Mouse (Mus musculus): ENCODE results near the gene Hoxd13. TPM values are rescaled to one million over a fixed set of nuclear protein-coding genes. Genes with fewer than 3 reads are reported as not detected.
A peak's percentile ranks its signal among the peaks of the same experiment; 100 is the strongest.

The Hoxd13 gene
- polyA plus RNA-seq (2015; fragmentation: Nextera tagmentation; extraction: Ambion mirVana), result 0.18 and 0.32 TPM in 2 replicates

DNA sequence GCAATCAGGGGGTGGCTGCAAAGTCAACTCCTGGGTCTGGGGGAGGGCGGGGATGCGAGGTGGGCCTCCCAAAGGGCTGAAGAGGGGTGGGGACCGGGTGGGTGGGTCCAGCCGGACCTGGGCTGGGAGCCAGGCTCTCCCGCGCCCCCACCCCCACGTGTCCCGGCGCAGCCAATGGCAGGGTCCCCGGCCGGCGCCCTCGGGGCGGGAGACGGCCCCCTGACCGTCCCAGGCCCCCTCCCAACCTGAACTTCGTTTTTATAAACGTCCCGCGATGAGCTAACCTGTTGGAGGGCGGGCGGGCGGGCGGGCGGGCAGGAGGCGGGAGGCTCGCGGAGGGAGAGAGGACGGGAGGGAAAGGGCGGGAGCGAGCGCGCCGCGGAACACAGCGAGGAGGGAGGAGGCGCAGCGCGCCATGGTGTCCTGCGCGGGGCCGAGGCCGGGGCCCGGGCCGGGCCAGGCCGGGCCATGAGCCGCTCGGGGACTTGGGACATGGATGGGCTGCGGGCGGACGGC is at the start of gene Hoxd13:
Gene Hoxd13 (plus strand): TSS at position 469 of the 516 bp plus-strand sequence.
- Histone ChIP-seq H3K9me3 (ENCODE audit: control insufficient read depth, low read length) (no peaks in the 10 kb centered on the region), H3K4me1 (ENCODE audit: control insufficient read depth, insufficient read depth, low read length) (peaks cover 12% of the 10 kb centered on the region), H3K27me3 (replicated peaks; ENCODE audit: control insufficient read depth, insufficient read depth, low read length) (peaks cover 80% of the 10 kb centered on the region), H3K9ac (ENCODE audit: low read depth, low read length) (no peak within 1 kb of the TSS), H3K4me2 (ENCODE audit: low read depth, low read length) (peak within 1 kb of the TSS; percentile 75), H3K27ac (ENCODE audit: low read length) (no peak within 1 kb of the TSS), H3K4me3 (ENCODE audit: low read length) (peak within 1 kb of the TSS; percentile 48), H3K36me3 (ENCODE audit: control insufficient read depth, insufficient read depth, low read length) (no peaks in the 10 kb centered on the region)
- peak; percentile 78 for ATAC-seq
- 0% methylated on average over 20 of the region's 51 CpGs for WGBS

DNA sequence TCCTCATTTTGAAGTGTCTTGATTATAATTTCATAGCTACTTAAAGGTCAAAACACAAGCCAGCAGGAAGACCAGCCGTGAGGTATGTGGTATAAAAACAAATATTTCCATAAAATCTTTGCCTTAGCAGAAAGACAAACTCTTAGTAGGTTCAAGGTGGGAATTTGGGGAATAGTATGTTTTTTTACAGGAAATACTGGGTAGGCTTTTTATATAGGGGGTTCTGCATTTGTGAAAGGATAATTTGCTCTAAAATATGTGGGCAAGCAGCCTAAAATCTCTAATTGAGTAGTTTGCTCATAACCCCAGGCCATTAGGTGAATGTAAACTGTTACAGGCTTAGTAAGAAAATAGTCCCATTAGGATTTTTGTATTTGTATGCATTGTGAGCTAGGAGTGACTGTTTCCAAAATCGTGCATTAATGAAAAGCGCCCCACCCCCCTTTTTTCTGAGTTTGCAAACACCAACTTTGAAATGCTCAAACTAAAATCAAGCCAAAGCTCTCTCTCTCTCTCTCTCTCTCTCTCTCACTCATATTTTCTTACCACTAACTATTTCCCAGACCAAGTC is 48.3 kb upstream of the Hoxd13 start:
- no peak for ATAC-seq
- Histone ChIP-seq H3K27me3 (replicated peaks; ENCODE audit: control insufficient read depth, insufficient read depth, low read length) (no peaks in the 10 kb centered on the region), H3K27ac (ENCODE audit: low read length) (no peak overlapping the region), H3K4me3 (ENCODE audit: low read length) (no peak overlapping the region), H3K9me3 (ENCODE audit: control insufficient read depth, low read length) (no peaks in the 10 kb centered on the region), H3K4me2 (ENCODE audit: low read depth, low read length) (no peak overlapping the region), H3K4me1 (ENCODE audit: control insufficient read depth, insufficient read depth, low read length) (no peaks in the 10 kb centered on the region), H3K9ac (ENCODE audit: low read depth, low read length) (no peak overlapping the region), H3K36me3 (ENCODE audit: control insufficient read depth, insufficient read depth, low read length) (no peaks in the 10 kb centered on the region)
- 83% methylated on average over 3 of the region's 3 CpGs for whole genome bisulfite sequencing

DNA sequence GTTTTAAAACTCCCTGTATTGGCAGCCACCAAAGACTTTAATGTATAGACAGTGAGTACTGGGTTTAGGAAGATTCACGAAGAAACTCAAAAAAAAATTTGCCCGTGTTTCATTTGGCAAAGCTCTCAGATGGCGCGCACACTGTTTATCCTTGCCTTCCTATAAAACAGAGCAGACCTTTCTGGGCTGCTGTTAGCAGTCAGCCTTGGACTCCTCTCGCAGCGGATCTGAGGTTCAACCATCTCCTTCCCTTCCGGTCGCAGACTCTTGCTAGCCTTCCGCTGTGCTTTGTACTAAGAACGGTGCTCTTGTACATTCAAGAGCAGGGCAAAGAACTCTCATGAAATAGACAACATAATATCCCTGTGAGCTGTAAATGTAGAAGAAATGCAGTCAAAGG is 47.7 kb upstream of the Hoxd13 start:
- no peak overlapping the region for H3K4me3 ChIP-seq (ENCODE audit: low read length)
- no peak overlapping the region for H3K9ac ChIP-seq (ENCODE audit: low read depth, low read length)
- no peaks in the 10 kb centered on the region for H3K36me3 ChIP-seq (ENCODE audit: control insufficient read depth, insufficient read depth, low read length)
- no peaks in the 10 kb centered on the region for H3K9me3 ChIP-seq (ENCODE audit: control insufficient read depth, low read length)
- WGBS, result 69% methylated on average over 10 of the region's 10 CpGs
- no peak overlapping the region for H3K4me2 ChIP-seq (ENCODE audit: low read depth, low read length)
- no peaks in the 10 kb centered on the region for H3K27me3 ChIP-seq (replicated peaks; ENCODE audit: control insufficient read depth, insufficient read depth, low read length)
- H3K27ac ChIP-seq (ENCODE audit: low read length), result no peak overlapping the region
- no peak for ATAC-seq
- no peaks in the 10 kb centered on the region for H3K4me1 ChIP-seq (ENCODE audit: control insufficient read depth, insufficient read depth, low read length)

DNA sequence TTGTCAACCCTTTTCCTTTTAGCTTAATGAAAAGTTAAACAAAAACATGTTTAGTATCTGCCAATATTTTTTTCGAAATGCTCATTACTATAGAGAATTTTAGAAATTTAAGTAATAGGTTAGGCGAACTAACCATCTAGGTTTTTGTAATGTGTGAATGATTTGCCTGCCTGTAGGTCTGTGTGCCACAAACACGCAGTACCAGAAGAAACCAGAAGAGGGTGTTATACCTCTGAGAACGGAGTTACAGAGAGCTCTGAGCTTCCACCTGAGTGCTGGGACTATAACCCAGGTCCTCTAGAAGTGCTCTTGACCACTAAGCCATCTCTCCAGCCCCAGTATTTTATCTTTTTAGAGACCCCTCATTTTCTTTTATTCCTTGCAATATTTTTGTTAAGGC is 32.7 kb upstream of the Hoxd13 start:
- Histone ChIP-seq H3K4me3 (ENCODE audit: low read length) (no peak overlapping the region), H3K9me3 (ENCODE audit: control insufficient read depth, low read length) (0 out of 2 replicates have a peak, but pooled peaks cover 2% of the 10 kb centered on the region), H3K27ac (ENCODE audit: low read length) (no peak overlapping the region), H3K9ac (ENCODE audit: low read depth, low read length) (no peak overlapping the region), H3K4me1 (ENCODE audit: control insufficient read depth, insufficient read depth, low read length) (no peaks in the 10 kb centered on the region), H3K36me3 (ENCODE audit: control insufficient read depth, insufficient read depth, low read length) (no peaks in the 10 kb centered on the region), H3K27me3 (replicated peaks; ENCODE audit: control insufficient read depth, insufficient read depth, low read length) (no peaks in the 10 kb centered on the region), H3K4me2 (ENCODE audit: low read depth, low read length) (no peak overlapping the region)
- 72% methylated on average over 4 of the region's 4 CpGs for WGBS
- no peak for ATAC-seq

DNA sequence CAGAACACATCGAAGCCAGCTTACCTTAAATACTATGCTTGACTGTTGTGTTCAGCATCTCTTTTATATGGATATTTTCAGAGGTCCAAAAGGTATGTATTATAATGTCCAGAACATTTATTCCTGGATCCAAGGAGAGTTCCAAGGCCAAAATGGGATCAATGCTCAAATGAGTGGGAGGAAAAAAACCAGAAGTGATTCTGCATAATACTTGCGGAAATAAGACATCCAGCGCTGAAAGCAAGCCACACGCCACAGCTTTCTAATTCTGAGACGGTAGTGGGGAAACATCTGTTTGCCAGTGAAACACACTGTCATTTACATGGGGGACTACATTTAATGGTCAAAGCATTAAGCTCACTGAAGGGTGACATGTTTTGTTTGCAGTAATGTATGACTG is 25.7 kb upstream of the Hoxd13 start:
- 64% methylated on average over 5 of the region's 5 CpGs for WGBS
- Histone ChIP-seq H3K9ac (ENCODE audit: low read depth, low read length) (no peak overlapping the region), H3K4me1 (ENCODE audit: control insufficient read depth, insufficient read depth, low read length) (no peaks in the 10 kb centered on the region), H3K4me2 (ENCODE audit: low read depth, low read length) (no peak overlapping the region), H3K9me3 (ENCODE audit: control insufficient read depth, low read length) (no peaks in the 10 kb centered on the region), H3K36me3 (ENCODE audit: control insufficient read depth, insufficient read depth, low read length) (no peaks in the 10 kb centered on the region), H3K27me3 (replicated peaks; ENCODE audit: control insufficient read depth, insufficient read depth, low read length) (peaks cover 23% of the 10 kb centered on the region), H3K27ac (ENCODE audit: low read length) (no peak overlapping the region), H3K4me3 (ENCODE audit: low read length) (no peak overlapping the region)
- ATAC-seq, result no peak

- Histone ChIP-seq H3K27ac (ENCODE audit: low read length) (no peak overlapping the region), H3K9me3 (ENCODE audit: control insufficient read depth, low read length) (no peaks in the 10 kb centered on the region), H3K4me2 (ENCODE audit: low read depth, low read length) (no peak overlapping the region), H3K9ac (ENCODE audit: low read depth, low read length) (no peak overlapping the region), H3K27me3 (replicated peaks; ENCODE audit: control insufficient read depth, insufficient read depth, low read length) (peaks cover 48% of the 10 kb centered on the region), H3K36me3 (ENCODE audit: control insufficient read depth, insufficient read depth, low read length) (no peaks in the 10 kb centered on the region), H3K4me1 (ENCODE audit: control insufficient read depth, insufficient read depth, low read length) (no peaks in the 10 kb centered on the region), H3K4me3 (ENCODE audit: low read length) (no peak overlapping the region)
- 80% methylated on average over 3 of the region's 3 CpGs for whole genome bisulfite sequencing
- no peak for ATAC-seq
These were observed 22.5 kb upstream of the Hoxd13 start for GRCm38 (mm10) chr2:74645631-74646030.

- Histone ChIP-seq H3K9me3 (ENCODE audit: control insufficient read depth, low read length) (no peaks in the 10 kb centered on the region), H3K27ac (ENCODE audit: low read length) (no peak overlapping the region), H3K4me1 (ENCODE audit: control insufficient read depth, insufficient read depth, low read length) (no peaks in the 10 kb centered on the region), H3K4me2 (ENCODE audit: low read depth, low read length) (no peak overlapping the region), H3K4me3 (ENCODE audit: low read length) (no peak overlapping the region), H3K27me3 (replicated peaks; ENCODE audit: control insufficient read depth, insufficient read depth, low read length) (peaks cover 58% of the 10 kb centered on the region), H3K36me3 (ENCODE audit: control insufficient read depth, insufficient read depth, low read length) (no peaks in the 10 kb centered on the region), H3K9ac (ENCODE audit: low read depth, low read length) (no peak overlapping the region)
- 16% methylated on average over 7 of the region's 7 CpGs for WGBS
- ATAC-seq, result no peak
These were observed 20.8 kb upstream of the Hoxd13 start for GRCm38 (mm10) chr2:74647082-74647864.

GRCm38 (mm10) chr2:74652996-74653340 is 15.1 kb upstream of the Hoxd13 start:
- Histone ChIP-seq H3K4me1 (ENCODE audit: control insufficient read depth, insufficient read depth, low read length) (no peaks in the 10 kb centered on the region; the same call in 1 of the 2 replicates), H3K4me2 (ENCODE audit: low read depth, low read length) (no peak overlapping the region), H3K27me3 (replicated peaks; ENCODE audit: control insufficient read depth, insufficient read depth, low read length) (peaks cover 70% of the 10 kb centered on the region), H3K4me3 (ENCODE audit: low read length) (no peak overlapping the region), H3K9me3 (ENCODE audit: control insufficient read depth, low read length) (no peaks in the 10 kb centered on the region), H3K27ac (ENCODE audit: low read length) (no peak overlapping the region), H3K36me3 (ENCODE audit: control insufficient read depth, insufficient read depth, low read length) (no peaks in the 10 kb centered on the region), H3K9ac (ENCODE audit: low read depth, low read length) (no peak overlapping the region)
- ATAC-seq, result no peak
- 43% methylated on average over 2 of the region's 2 CpGs for WGBS

- WGBS, result 18% methylated on average over 17 of the region's 17 CpGs
- no peaks in the 10 kb centered on the region for H3K9me3 ChIP-seq (ENCODE audit: control insufficient read depth, low read length)
- H3K4me2 ChIP-seq (ENCODE audit: low read depth, low read length), result no peak overlapping the region
- H3K4me1 ChIP-seq (ENCODE audit: control insufficient read depth, insufficient read depth, low read length), result no peaks in the 10 kb centered on the region; the same call in 1 of the 2 replicates
- peaks cover 67% of the 10 kb centered on the region for H3K27me3 ChIP-seq (replicated peaks; ENCODE audit: control insufficient read depth, insufficient read depth, low read length)
- no peak overlapping the region for H3K9ac ChIP-seq (ENCODE audit: low read depth, low read length)
- no peak overlapping the region for H3K4me3 ChIP-seq (ENCODE audit: low read length)
- H3K27ac ChIP-seq (ENCODE audit: low read length), result no peak overlapping the region
- H3K36me3 ChIP-seq (ENCODE audit: control insufficient read depth, insufficient read depth, low read length), result no peaks in the 10 kb centered on the region
- ATAC-seq, result no peak
These were observed 14.2 kb upstream of the Hoxd13 start for GRCm38 (mm10) chr2:74653781-74654535.

Measured in intestine, embryonic 16.5 days (tissue).